Mouse (Mus musculus) erythroid progenitor cell, adult 5-6 weeks (primary cell): ENCODE data around the gene Pla2g2f. TPM values are rescaled to one million over a fixed set of nuclear protein-coding genes. Genes with fewer than 3 reads are reported as not detected.

Experiments used
- ATAC-seq: replicated peaks from 2 replicates; pipeline ENCODE4 v1.8.0; 2016; ENCODE audit warnings: moderate number of reproducible peaks, mild to moderate bottlenecking, moderate TSS enrichment, inconsistent platforms; ENCODE audit not compliant: poor library complexity, low FRiP score, severe bottlenecking
- total RNA-seq, 2 experiments: library from RNA; stranded (forward) in 1 of 2; stranded (reverse) in 1 of 2; fragments of 150-400 nt in 1 of 2; fragments of 186-747, 209-891 nt in 1 of 2; gene quantifications; 2 replicates each; pipeline versions ENCODE4 v1.2.3 to v1.2.4; 2015 to 2017; ENCODE audit warnings: low replicate concordance in 2 of 2

Pla2g2f gene
- not detected in 2 replicates for total RNA-seq (2015; ENCODE audit: low replicate concordance)
- not detected in 2 replicates for total RNA-seq (2017; ENCODE audit: low replicate concordance)

GRCm38 (mm10) chr4:138757416-138757815 lies at the start of gene Pla2g2f:
TSS of gene Pla2g2f (minus strand) at chr4:138757626.
- no peak for ATAC-seq

- no peak for ATAC-seq
These were observed 49.6 kb upstream of the Pla2g2f start for GRCm38 (mm10) chr4:138806920-138807541.

GRCm38 (mm10) chr4:138806160-138806559 lies 48.7 kb upstream of the Pla2g2f start:
- ATAC-seq: no peak

GRCm38 (mm10) chr4:138805248-138805647 lies 47.8 kb upstream of the Pla2g2f start:
- ATAC-seq: no peak

- ATAC-seq: no peak
These were observed 45.5 kb upstream of the Pla2g2f start for GRCm38 (mm10) chr4:138802917-138803316.

- ATAC-seq: no peak
These were observed 44.2 kb upstream of the Pla2g2f start for GRCm38 (mm10) chr4:138801631-138802030.

- ATAC-seq: no peak
These were observed 42.8 kb upstream of the Pla2g2f start for GRCm38 (mm10) chr4:138800134-138800744.

GRCm38 (mm10) chr4:138797217-138797570 lies 39.8 kb upstream of the Pla2g2f start:
- no peak for ATAC-seq

GRCm38 (mm10) chr4:138796513-138797216 lies 39.2 kb upstream of the Pla2g2f start:
- no peak for ATAC-seq

- ATAC-seq: no peak
These were observed 36.9 kb upstream of the Pla2g2f start for GRCm38 (mm10) chr4:138794344-138794743.

- ATAC-seq: no peak
These were observed 35.9 kb upstream of the Pla2g2f start for GRCm38 (mm10) chr4:138793276-138793675.

GRCm38 (mm10) chr4:138792599-138792998 lies 35.2 kb upstream of the Pla2g2f start:
- ATAC-seq: no peak

GRCm38 (mm10) chr4:138791452-138791851 lies 34.0 kb upstream of the Pla2g2f start:
- ATAC-seq: no peak

GRCm38 (mm10) chr4:138788381-138788780 lies 31.0 kb upstream of the Pla2g2f start:
- no peak for ATAC-seq

GRCm38 (mm10) chr4:138786141-138786540 lies 28.7 kb upstream of the Pla2g2f start:
- ATAC-seq: no peak

- no peak for ATAC-seq
These were observed 28.3 kb upstream of the Pla2g2f start for GRCm38 (mm10) chr4:138785721-138786120.

GRCm38 (mm10) chr4:138782098-138782497 lies 24.7 kb upstream of the Pla2g2f start:
- no peak for ATAC-seq

- ATAC-seq: no peak
These were observed 22.9 kb upstream of the Pla2g2f start for GRCm38 (mm10) chr4:138780300-138780699.

GRCm38 (mm10) chr4:138777417-138778407 lies 20.3 kb upstream of the Pla2g2f start:
- no peak for ATAC-seq

- ATAC-seq: no peak
These were observed 18.0 kb upstream of the Pla2g2f start, which contains the start of gene Pla2g2d for GRCm38 (mm10) chr4:138775435-138775834. TSS of gene Pla2g2d (plus strand) at chr4:138775735.
